In the genomic region with DNA sequence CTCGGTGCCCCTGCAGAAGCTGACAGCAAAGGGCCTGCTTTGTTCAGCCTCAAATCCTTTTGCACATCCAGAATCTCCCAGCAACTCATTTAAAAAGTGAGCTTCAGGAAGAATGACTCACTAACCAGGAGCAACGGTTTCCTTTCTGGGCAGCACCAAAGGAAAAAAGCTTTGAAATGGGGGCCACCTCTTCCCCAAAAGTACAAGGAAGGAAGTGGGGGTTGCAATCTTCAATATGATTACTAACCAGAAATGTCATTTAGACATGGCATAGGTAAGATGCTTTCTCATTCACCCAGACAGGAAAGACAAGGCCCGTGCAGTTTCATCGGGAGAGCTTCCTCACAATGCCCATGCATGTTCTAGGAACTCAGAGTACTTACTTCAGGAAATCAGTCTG, we compare ENCODE assay signal across 12 mouse cellular contexts. TPM values are rescaled to one million over a fixed set of nuclear protein-coding genes. Genes with fewer than 3 reads are reported as not detected.
A peak's percentile ranks its signal among the peaks of the same experiment; 100 is the strongest.
DNase-seq lines count a peak whose midpoint lies in the region; ATAC-seq and TF ChIP-seq lines count a peak whose summit lies in the region.
"Had no signal": no experiment of that assay in that cellular context is flagged by ENCODE, and none has a peak within 500 bp of the region (broad histone marks: within the 10 kb centered on the region; RNA-seq: fewer than 3 reads in every experiment).

No protein-coding gene starts in this region.

- peaks cover 43% of the 10 kb centered on the region for H3K4me1 ChIP-seq in kidney, embryonic 15.5 days
- peaks cover 84% of the 10 kb centered on the region for H3K4me1 ChIP-seq in G1E (ENCODE audit: insufficient read depth, low read depth, low read length)
- peaks cover 25% of the 10 kb centered on the region for H3K4me1 ChIP-seq in embryonic fibroblast, embryonic 13.5 days (ENCODE audit: control insufficient read depth, insufficient read depth, low read length)
- H3K4me1 ChIP-seq in liver, embryonic 15.5 days (replicated peaks), result peaks cover 56% of the 10 kb centered on the region

- no peak for ATAC-seq in kidney, embryonic 15.5 days (replicated peaks; ENCODE audit: low FRiP score)
- no peak for ATAC-seq in G1E (ENCODE audit: extremely low read depth, insufficient number of reproducible peaks, low FRiP score, poor library complexity, severe bottlenecking)
- ATAC-seq in liver, embryonic 15.5 days (ENCODE audit: insufficient read depth), result no peak
- ATAC-seq in megakaryocyte-erythroid progenitor cell, adult 5-6 weeks (replicated peaks; ENCODE audit: low FRiP score, low TSS enrichment, poor library complexity, severe bottlenecking), result no peak

- 70% methylated on average over 4 of the region's 4 CpGs for WGBS in kidney, embryonic 15.5 days
- 22% methylated on average over 4 of the region's 4 CpGs for WGBS in liver, embryonic 15.5 days (ENCODE audit: insufficient replicate concordance)

- no peaks in the 10 kb centered on the region for H3K27me3 ChIP-seq in kidney, embryonic 15.5 days
- no peaks in the 10 kb centered on the region for H3K27me3 ChIP-seq in G1E (ENCODE audit: insufficient read depth, low read length)
- H3K27me3 ChIP-seq in liver, embryonic 15.5 days, result no peaks in the 10 kb centered on the region

- peaks cover 33% of the 10 kb centered on the region for H3K36me3 ChIP-seq in kidney, embryonic 15.5 days
- peaks cover 89% of the 10 kb centered on the region for H3K36me3 ChIP-seq in G1E (replicated peaks)
- H3K36me3 ChIP-seq in liver, embryonic 15.5 days (replicated peaks), result peaks cover 53% of the 10 kb centered on the region

- no peak for DNase-seq in kidney, adult 18-20 months
- no peak for DNase-seq in G1E (ENCODE audit: low spot score)
- DNase-seq in layer of hippocampus, adult 9-11 months, result no peak
- no peak for DNase-seq in adrenal gland, postnatal 36 days
- DNase-seq: cerebellum, adult 2 months; left cerebral cortex, postnatal 4 days; right cerebral cortex, postnatal 14 days had no signal

- H3K9me3 ChIP-seq in kidney, embryonic 15.5 days (replicated peaks), result no peaks in the 10 kb centered on the region
- H3K9me3 ChIP-seq in G1E (replicated peaks), result no peaks in the 10 kb centered on the region
- H3K9me3 ChIP-seq in liver, embryonic 15.5 days (replicated peaks), result no peaks in the 10 kb centered on the region

- no peak for TF ChIP-seq CTCF in G1E (IDR thresholded peaks at IDR 0.05; ENCODE audit: low read depth, low read length)
- TF ChIP-seq CTCF in embryonic fibroblast, embryonic 13.5 days (IDR thresholded peaks at IDR 0.05; ENCODE audit: borderline replicate concordance, insufficient read depth, low read length), result no peak

- H3K27ac ChIP-seq in kidney, embryonic 15.5 days, result peak overlapping the region; percentile 57
- peak overlapping the region; percentile 79 for H3K27ac ChIP-seq in embryonic fibroblast, embryonic 13.5 days (ENCODE audit: insufficient read depth, low read length)
- H3K27ac ChIP-seq in liver, embryonic 15.5 days (replicated peaks), result peak overlapping the region; percentile 75

- no peak overlapping the region for H3K9ac ChIP-seq in kidney, embryonic 15.5 days
- H3K9ac ChIP-seq in liver, embryonic 15.5 days, result no peak overlapping the region

- H3K4me2 ChIP-seq in kidney, embryonic 15.5 days, result no peak overlapping the region
- peak overlapping the region; percentile 40; the same call in 1 of the 2 replicates for H3K4me2 ChIP-seq in liver, embryonic 15.5 days

- no peak for TF ChIP-seq POLR2A in embryonic fibroblast, embryonic 13.5 days (IDR thresholded peaks at IDR 0.05; ENCODE audit: low read depth, low read length)

- H3K4me3 ChIP-seq in kidney, embryonic 15.5 days (replicated peaks), result no peak overlapping the region
- H3K4me3 ChIP-seq in G1E (ENCODE audit: low read depth, low read length), result peak overlapping the region; percentile 20; the same call in 1 of the 2 replicates
- H3K4me3 ChIP-seq in embryonic fibroblast, embryonic 13.5 days (ENCODE audit: insufficient read depth, low read length), result no peak overlapping the region
- H3K4me3 ChIP-seq in liver, embryonic 15.5 days (replicated peaks), result no peak overlapping the region

RNA-seq across cellular contexts. Expression of a gene that starts 7.6 kb away (rescaled TPM):
- 0.27 TPM in 1 of 2 replicates, not detected in the other for polyA plus RNA-seq in kidney, embryonic 15.5 days (2015; fragmentation: Nextera tagmentation; extraction: Ambion mirVana)
- 2.4 TPM in 1 of 2 replicates, not detected in the other for total RNA-seq in G1E (2014; fragmentation: Nextera tagmentation)
- 0.22 and 0.35 TPM in 2 replicates for total RNA-seq in G1E (2017)
- 0.55 and 0.61 TPM in 2 replicates for polyA plus RNA-seq in G1E (2012)
- polyA plus RNA-seq in embryonic fibroblast, embryonic 13.5 days (2011; ENCODE audit: insufficient read length, low read depth, missing spikeins), result not detected in 2 replicates
- polyA plus RNA-seq in liver, embryonic 15.5 days (2015; fragmentation: Nextera tagmentation; extraction: Ambion mirVana), result 0.24 TPM in 1 of 2 replicates, not detected in the other
- total RNA-seq in adrenal gland, postnatal 36 days (2021), result not detected
- not detected in 2 replicates for total RNA-seq in megakaryocyte-erythroid progenitor cell, adult 5-6 weeks (2014; fragmentation: Nextera tagmentation)
- total RNA-seq in megakaryocyte-erythroid progenitor cell, adult 5-6 weeks (2017), result not detected in 2 replicates
- total RNA-seq: gastrocnemius, adult 8-10 months; left cerebral cortex, postnatal 4 days had no signal
- polyA plus RNA-seq: cerebellum, adult 2 months had no signal

RNA-seq across cellular contexts. Expression of a gene that starts 9.0 kb away (rescaled TPM):
- 60.9 and 68.1 TPM in 2 replicates for polyA plus RNA-seq in kidney, embryonic 15.5 days (2015; fragmentation: Nextera tagmentation; extraction: Ambion mirVana)
- 46.8 and 47.0 TPM in 2 replicates for total RNA-seq in G1E (2014; fragmentation: Nextera tagmentation)
- total RNA-seq in G1E (2017), result 17.9 and 18.8 TPM in 2 replicates
- 93.4 and 94.2 TPM in 2 replicates for polyA plus RNA-seq in G1E (2012)
- polyA plus RNA-seq in embryonic fibroblast, embryonic 13.5 days (2011; ENCODE audit: insufficient read length, low read depth, missing spikeins), result 31.1 and 34.1 TPM in 2 replicates
- 13.2 and 14.1 TPM in 2 replicates for polyA plus RNA-seq in liver, embryonic 15.5 days (2015; fragmentation: Nextera tagmentation; extraction: Ambion mirVana)
- total RNA-seq in adrenal gland, postnatal 36 days (2021), result 10 to 100 TPM; 44.5 to 45.5 TPM
- total RNA-seq in megakaryocyte-erythroid progenitor cell, adult 5-6 weeks (2014; fragmentation: Nextera tagmentation), result 60.8 and 61.6 TPM in 2 replicates
- 15.2 and 30.5 TPM in 2 replicates for total RNA-seq in megakaryocyte-erythroid progenitor cell, adult 5-6 weeks (2017)

RNA-seq across cellular contexts. Expression of a gene that starts 16.8 kb away (rescaled TPM):
- polyA plus RNA-seq in kidney, embryonic 15.5 days (2015; fragmentation: Nextera tagmentation; extraction: Ambion mirVana), result 29.5 and 32.3 TPM in 2 replicates
- total RNA-seq in G1E (2014; fragmentation: Nextera tagmentation) (181 and 202 TPM in 2 replicates), G1E (2017) (153 and 173 TPM in 2 replicates)
- 362 and 429 TPM in 2 replicates for polyA plus RNA-seq in G1E (2012)
- polyA plus RNA-seq in embryonic fibroblast, embryonic 13.5 days (2011; ENCODE audit: insufficient read length, low read depth, missing spikeins), result 163 and 168 TPM in 2 replicates
- 19.2 and 20.2 TPM in 2 replicates for polyA plus RNA-seq in liver, embryonic 15.5 days (2015; fragmentation: Nextera tagmentation; extraction: Ambion mirVana)
- 100 to 1,000 TPM; 172 to 187 TPM for total RNA-seq in adrenal gland, postnatal 36 days (2021)
- total RNA-seq in megakaryocyte-erythroid progenitor cell, adult 5-6 weeks (2014; fragmentation: Nextera tagmentation), result 77.5 and 147 TPM in 2 replicates
- 81.5 and 95.4 TPM in 2 replicates for total RNA-seq in megakaryocyte-erythroid progenitor cell, adult 5-6 weeks (2017)

RNA-seq across cellular contexts. Expression of a gene that starts 17.2 kb away (rescaled TPM):
- polyA plus RNA-seq in kidney, embryonic 15.5 days (2015; fragmentation: Nextera tagmentation; extraction: Ambion mirVana), result 2.8 and 3.6 TPM in 2 replicates
- total RNA-seq in G1E (2014; fragmentation: Nextera tagmentation), result 1.4 and 2.0 TPM in 2 replicates
- 4.2 and 4.7 TPM in 2 replicates for total RNA-seq in G1E (2017)
- 2.6 TPM in 2 replicates for polyA plus RNA-seq in G1E (2012)
- polyA plus RNA-seq in embryonic fibroblast, embryonic 13.5 days (2011; ENCODE audit: insufficient read length, low read depth, missing spikeins), result 3.5 and 7.8 TPM in 2 replicates
- 2.7 and 2.8 TPM in 2 replicates for polyA plus RNA-seq in liver, embryonic 15.5 days (2015; fragmentation: Nextera tagmentation; extraction: Ambion mirVana)
- total RNA-seq in adrenal gland, postnatal 36 days (2021), result 10 to 100 TPM; 39.5 to 60.6 TPM
- total RNA-seq in megakaryocyte-erythroid progenitor cell, adult 5-6 weeks (2014; fragmentation: Nextera tagmentation), result 14.2 and 16.4 TPM in 2 replicates
- total RNA-seq in megakaryocyte-erythroid progenitor cell, adult 5-6 weeks (2017), result 11.8 and 12.9 TPM in 2 replicates

RNA-seq across cellular contexts. Expression of a gene that starts 29.0 kb away (rescaled TPM):
- polyA plus RNA-seq in kidney, embryonic 15.5 days (2015; fragmentation: Nextera tagmentation; extraction: Ambion mirVana), result 0.27 and 0.40 TPM in 2 replicates
- total RNA-seq in G1E (2014; fragmentation: Nextera tagmentation) (not detected in 2 replicates), G1E (2017) (0.11 and 0.23 TPM in 2 replicates)
- not detected in 2 replicates for polyA plus RNA-seq in G1E (2012)
- 1.1 TPM in 1 of 2 replicates, not detected in the other for polyA plus RNA-seq in embryonic fibroblast, embryonic 13.5 days (2011; ENCODE audit: insufficient read length, low read depth, missing spikeins)
- polyA plus RNA-seq in liver, embryonic 15.5 days (2015; fragmentation: Nextera tagmentation; extraction: Ambion mirVana), result not detected in 2 replicates
- under 1 TPM; 0.13 to 0.43 TPM for total RNA-seq in adrenal gland, postnatal 36 days (2021)
- not detected in 2 replicates for total RNA-seq in megakaryocyte-erythroid progenitor cell, adult 5-6 weeks (2014; fragmentation: Nextera tagmentation)
- not detected in 2 replicates for total RNA-seq in megakaryocyte-erythroid progenitor cell, adult 5-6 weeks (2017)
